Mouse (Mus musculus): Measurements from ENCODE around the gene Sae1. TPM values are rescaled to one million over a fixed set of nuclear protein-coding genes. Genes with fewer than 3 reads are reported as not detected.

The Sae1 gene
- polyA plus RNA-seq, 1 experiment from 2014 or later = 272 TPM

DNA sequence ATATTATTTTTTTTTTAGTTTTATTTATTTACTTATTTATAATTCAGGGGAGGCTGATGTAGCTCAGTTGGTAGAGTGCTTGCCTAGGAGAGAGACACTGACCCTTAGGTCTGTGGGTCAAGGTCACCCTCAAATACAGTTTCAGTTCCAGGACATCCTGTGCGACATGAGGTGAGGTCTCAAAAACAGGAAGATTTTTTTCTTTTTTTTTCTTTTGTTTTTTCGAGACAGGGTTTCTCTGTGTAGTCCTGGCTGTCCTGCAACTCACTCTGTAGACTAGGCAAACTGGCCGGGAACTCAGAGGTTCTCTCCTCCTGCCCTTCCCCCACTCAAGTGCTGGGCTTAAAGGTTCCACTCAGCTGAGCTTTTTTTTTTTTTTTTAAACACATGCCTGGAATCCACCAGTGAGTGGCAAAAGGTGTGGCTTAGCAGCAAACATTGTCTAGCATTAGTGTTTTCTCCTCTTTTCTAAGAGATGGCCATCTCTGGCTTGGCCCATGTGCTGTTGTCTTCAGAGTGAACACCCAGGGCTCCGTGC is 72.3 kb downstream of the Sae1 start:
- WGBS = 64% methylated on average over 4 of the region's 4 CpGs

DNA sequence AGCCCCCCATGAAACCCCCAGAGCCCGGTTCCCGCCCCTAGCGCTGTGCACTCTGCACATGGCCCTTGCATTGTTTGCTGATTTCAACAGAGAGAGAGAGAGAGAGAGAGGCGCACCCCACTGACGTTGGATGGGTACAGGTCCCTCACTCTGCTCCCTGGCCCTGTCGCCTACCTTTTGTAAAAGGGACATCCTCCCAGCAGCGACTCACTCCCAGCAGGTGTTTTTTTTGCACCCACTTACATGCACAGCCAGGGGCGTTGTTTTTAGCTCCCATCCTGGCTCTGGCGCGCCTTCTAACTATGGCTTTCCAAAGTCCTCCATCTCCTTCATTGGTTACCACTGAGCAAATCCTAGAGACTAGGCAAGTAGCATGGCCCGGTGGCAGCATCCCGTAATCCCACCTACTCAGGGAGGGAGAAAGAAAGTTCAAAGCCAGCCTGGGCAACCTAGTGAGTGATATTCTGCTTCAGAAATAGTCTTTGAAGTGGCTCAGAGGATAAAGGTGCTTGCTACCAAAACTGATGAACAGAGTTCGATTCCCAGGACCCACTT is 73.3 kb downstream of the Sae1 start:
- Histone ChIP-seq H3K9ac (ENCODE audit: low read depth, low read length) (peak overlapping the region; percentile 86), H3K4me3 (ENCODE audit: low read length) (peak overlapping the region; percentile 71), H3K27ac (ENCODE audit: low read depth, low read length) (peak overlapping the region; percentile 90), H3K4me2 (ENCODE audit: low read length) (peak overlapping the region; percentile 93), H3K27me3 (replicated peaks; ENCODE audit: control insufficient read depth, insufficient read depth, low read length) (no peaks in the 10 kb centered on the region), H3K4me1 (ENCODE audit: control insufficient read depth, insufficient read depth, low read depth, low read length) (peaks cover 31% of the 10 kb centered on the region), H3K36me3 (ENCODE audit: control insufficient read depth, insufficient read depth, low read length) (no peaks in the 10 kb centered on the region; the same call in 1 of the 2 replicates), H3K9me3 (ENCODE audit: control insufficient read depth, low read length) (no peaks in the 10 kb centered on the region)
- peak; percentile 29 for ATAC-seq
- WGBS = 8% methylated on average over 13 of the region's 13 CpGs

More for the DNA sequence above, 72.3 kb downstream of the Sae1 start:
- Histone ChIP-seq H3K4me2 (ENCODE audit: low read length) (no peak overlapping the region), H3K9me3 (ENCODE audit: control insufficient read depth, low read length) (no peaks in the 10 kb centered on the region), H3K36me3 (ENCODE audit: control insufficient read depth, insufficient read depth, low read length) (no peaks in the 10 kb centered on the region; the same call in 1 of the 2 replicates), H3K27ac (ENCODE audit: low read depth, low read length) (no peak overlapping the region), H3K4me3 (ENCODE audit: low read length) (no peak overlapping the region), H3K9ac (ENCODE audit: low read depth, low read length) (no peak overlapping the region), H3K27me3 (replicated peaks; ENCODE audit: control insufficient read depth, insufficient read depth, low read length) (no peaks in the 10 kb centered on the region), H3K4me1 (ENCODE audit: control insufficient read depth, insufficient read depth, low read depth, low read length) (peaks cover 28% of the 10 kb centered on the region)
- no peak for ATAC-seq

DNA sequence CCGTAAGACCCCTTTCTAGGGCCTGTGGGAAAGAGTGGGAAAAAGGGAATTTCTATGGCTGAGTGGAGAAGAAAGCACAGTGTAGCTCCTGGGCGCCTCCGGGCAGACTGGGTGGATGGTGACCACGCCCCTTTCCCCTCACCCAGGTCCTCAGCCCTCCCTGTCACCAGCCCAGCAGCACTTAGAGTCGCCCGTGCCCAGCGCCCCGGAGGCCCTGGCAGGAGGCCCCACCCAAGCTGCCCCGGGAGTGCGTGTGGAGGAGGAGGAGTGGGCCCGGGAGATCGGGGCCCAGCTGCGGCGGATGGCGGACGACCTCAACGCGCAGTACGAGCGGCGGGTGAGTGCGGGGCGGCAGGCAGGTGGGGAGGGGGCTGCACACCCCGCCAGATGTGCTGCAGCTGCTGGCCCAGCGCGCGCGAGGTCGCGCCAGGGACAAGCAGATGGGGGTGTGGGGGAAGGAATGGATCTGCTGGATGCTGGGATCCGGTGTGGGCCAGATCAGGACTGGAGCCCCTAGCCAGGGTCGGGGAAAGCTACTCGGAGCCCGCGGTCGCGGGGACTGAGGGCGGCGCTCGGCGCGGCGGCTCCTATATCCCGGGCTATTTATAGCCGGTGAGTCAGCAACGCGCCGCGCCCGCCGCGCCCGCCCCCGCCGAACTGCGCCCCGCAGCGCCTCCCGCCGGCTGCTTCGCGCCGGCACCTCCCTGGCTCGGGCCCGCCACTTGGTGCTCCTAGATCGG is 74.0 kb downstream of the Sae1 start:
- Histone ChIP-seq H3K4me2 (ENCODE audit: low read length) (peak overlapping the region; percentile 93), H3K27ac (ENCODE audit: low read depth, low read length) (peak overlapping the region; percentile 90), H3K4me3 (ENCODE audit: low read length) (peak overlapping the region; percentile 71), H3K9me3 (ENCODE audit: control insufficient read depth, low read length) (no peaks in the 10 kb centered on the region), H3K9ac (ENCODE audit: low read depth, low read length) (peak overlapping the region; percentile 86), H3K36me3 (ENCODE audit: control insufficient read depth, insufficient read depth, low read length) (no peaks in the 10 kb centered on the region; the same call in 1 of the 2 replicates), H3K4me1 (ENCODE audit: control insufficient read depth, insufficient read depth, low read depth, low read length) (peaks cover 37% of the 10 kb centered on the region), H3K27me3 (replicated peaks; ENCODE audit: control insufficient read depth, insufficient read depth, low read length) (no peaks in the 10 kb centered on the region)
- WGBS = 0% methylated on average over 31 of the region's 66 CpGs
- ATAC-seq = peak; percentile 66

DNA sequence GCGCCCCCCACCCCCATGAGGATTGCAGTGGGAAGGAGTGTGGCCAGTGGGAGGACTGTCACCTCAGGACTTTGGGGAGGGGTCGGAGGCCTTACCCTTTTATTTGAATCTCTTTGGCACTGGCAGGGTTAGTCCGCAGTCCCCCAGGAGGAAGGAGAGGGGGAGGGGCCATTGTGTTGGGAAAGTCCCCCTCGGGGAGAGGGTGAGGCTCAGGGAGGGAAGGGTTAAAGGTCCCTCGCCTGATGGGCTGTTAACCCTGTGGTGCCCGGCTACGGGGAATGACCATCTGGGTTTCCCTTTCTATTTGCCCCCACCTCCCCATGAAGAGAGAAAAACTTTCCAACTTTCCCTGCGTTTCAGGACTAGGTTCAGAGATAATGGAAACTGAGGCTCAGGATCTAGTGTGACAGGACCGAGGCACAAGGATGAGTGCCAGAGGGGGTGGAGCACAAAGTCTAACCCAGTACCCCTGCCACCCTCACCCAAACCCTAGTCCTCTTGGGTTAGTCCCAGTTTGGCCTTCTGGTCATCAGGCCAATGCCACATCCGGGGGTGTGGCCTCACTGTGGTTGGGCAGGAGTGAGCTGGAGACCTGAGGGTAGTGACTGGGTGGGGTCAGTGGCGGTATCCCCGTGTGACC is 74.8 kb downstream of the Sae1 start:
- peaks cover 38% of the 10 kb centered on the region for H3K4me1 ChIP-seq (ENCODE audit: control insufficient read depth, insufficient read depth, low read depth, low read length)
- no peak for ATAC-seq
- H3K9ac ChIP-seq (ENCODE audit: low read depth, low read length) = peak overlapping the region; percentile 92
- H3K27ac ChIP-seq (ENCODE audit: low read depth, low read length) = peak overlapping the region; percentile 90
- under 1% methylated on average over 12 of the region's 12 CpGs for WGBS
- H3K36me3 ChIP-seq (ENCODE audit: control insufficient read depth, insufficient read depth, low read length) = no peaks in the 10 kb centered on the region; the same call in 1 of the 2 replicates
- no peaks in the 10 kb centered on the region for H3K9me3 ChIP-seq (ENCODE audit: control insufficient read depth, low read length)
- peak overlapping the region; percentile 93 for H3K4me2 ChIP-seq (ENCODE audit: low read length)
- H3K4me3 ChIP-seq (ENCODE audit: low read length) = peak overlapping the region; percentile 71
- H3K27me3 ChIP-seq (replicated peaks; ENCODE audit: control insufficient read depth, insufficient read depth, low read length) = no peaks in the 10 kb centered on the region

DNA sequence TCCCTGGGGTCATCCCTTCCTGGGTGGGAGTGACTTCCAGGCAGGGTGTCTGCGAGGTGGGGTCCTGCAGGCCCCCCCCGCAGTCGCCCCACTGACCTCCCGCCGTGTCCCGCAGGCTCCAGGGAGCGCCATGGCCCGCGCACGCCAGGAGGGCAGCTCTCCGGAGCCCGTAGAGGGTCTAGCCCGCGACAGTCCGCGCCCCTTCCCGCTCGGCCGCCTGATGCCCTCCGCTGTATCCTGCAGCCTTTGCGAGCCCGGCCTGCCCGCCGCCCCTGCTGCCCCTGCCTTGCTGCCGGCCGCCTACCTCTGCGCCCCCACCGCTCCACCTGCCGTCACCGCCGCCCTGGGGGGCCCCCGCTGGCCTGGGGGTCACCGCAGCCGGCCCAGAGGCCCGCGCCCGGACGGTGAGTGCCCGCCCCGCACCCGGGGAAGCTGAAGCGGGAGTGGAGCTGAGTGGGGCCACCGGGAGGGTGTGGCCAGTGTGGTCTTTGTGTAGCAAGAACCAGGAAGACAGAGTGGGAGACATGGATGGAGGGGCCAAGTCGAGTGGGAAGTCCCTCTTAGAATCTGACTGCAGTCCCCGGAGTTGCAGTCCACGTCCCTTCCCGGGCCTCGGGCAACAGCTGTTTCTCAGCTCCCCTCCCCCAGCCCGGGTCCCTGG is 75.5 kb downstream of the Sae1 start:
- no peaks in the 10 kb centered on the region for H3K9me3 ChIP-seq (ENCODE audit: control insufficient read depth, low read length)
- WGBS = under 1% methylated on average over 42 of the region's 49 CpGs
- H3K4me1 ChIP-seq (ENCODE audit: control insufficient read depth, insufficient read depth, low read depth, low read length) = peaks cover 38% of the 10 kb centered on the region
- ATAC-seq = no peak
- peak overlapping the region; percentile 92 for H3K9ac ChIP-seq (ENCODE audit: low read depth, low read length)
- H3K4me3 ChIP-seq (ENCODE audit: low read length) = peak overlapping the region; percentile 71
- peak overlapping the region; percentile 93 for H3K4me2 ChIP-seq (ENCODE audit: low read length)
- peak overlapping the region; percentile 90 for H3K27ac ChIP-seq (ENCODE audit: low read depth, low read length)
- H3K27me3 ChIP-seq (replicated peaks; ENCODE audit: control insufficient read depth, insufficient read depth, low read length) = no peaks in the 10 kb centered on the region
- H3K36me3 ChIP-seq (ENCODE audit: control insufficient read depth, insufficient read depth, low read length) = no peaks in the 10 kb centered on the region

DNA sequence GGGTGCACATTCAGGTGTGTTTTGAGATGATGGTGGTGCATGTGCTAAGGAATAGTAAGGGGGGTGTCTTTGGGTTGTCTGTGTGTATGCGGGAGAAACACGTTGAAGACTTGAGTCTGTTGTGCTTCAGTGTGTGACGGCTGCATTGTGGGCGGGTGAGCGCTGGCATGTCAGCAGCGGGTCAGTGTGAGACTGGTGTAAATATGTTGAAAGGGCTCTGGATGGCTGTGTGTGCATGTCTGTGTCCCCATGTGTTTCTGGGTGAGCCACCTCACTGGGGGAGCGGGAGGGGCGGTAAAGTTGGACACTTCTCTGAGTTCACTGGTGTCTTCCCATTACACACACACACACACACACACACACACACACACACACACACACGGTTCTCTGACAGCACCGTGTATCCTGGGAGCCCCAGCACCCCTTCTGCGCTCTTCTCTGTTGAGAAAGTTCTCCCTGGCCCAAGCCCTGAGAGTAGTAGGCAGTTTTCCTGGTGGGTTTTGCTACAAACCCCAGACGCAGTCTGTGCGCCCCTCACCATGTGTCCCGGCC is 76.1 kb downstream of the Sae1 start:
- Histone ChIP-seq H3K27ac (ENCODE audit: low read depth, low read length) (peak overlapping the region; percentile 90), H3K4me2 (ENCODE audit: low read length) (peak overlapping the region; percentile 93), H3K9me3 (ENCODE audit: control insufficient read depth, low read length) (no peaks in the 10 kb centered on the region), H3K27me3 (replicated peaks; ENCODE audit: control insufficient read depth, insufficient read depth, low read length) (no peaks in the 10 kb centered on the region), H3K9ac (ENCODE audit: low read depth, low read length) (peak overlapping the region; percentile 92), H3K36me3 (ENCODE audit: control insufficient read depth, insufficient read depth, low read length) (no peaks in the 10 kb centered on the region), H3K4me1 (ENCODE audit: control insufficient read depth, insufficient read depth, low read depth, low read length) (peaks cover 38% of the 10 kb centered on the region), H3K4me3 (ENCODE audit: low read length) (peak overlapping the region; percentile 71)
- WGBS = 1% methylated on average over 14 of the region's 14 CpGs
- no peak for ATAC-seq

DNA sequence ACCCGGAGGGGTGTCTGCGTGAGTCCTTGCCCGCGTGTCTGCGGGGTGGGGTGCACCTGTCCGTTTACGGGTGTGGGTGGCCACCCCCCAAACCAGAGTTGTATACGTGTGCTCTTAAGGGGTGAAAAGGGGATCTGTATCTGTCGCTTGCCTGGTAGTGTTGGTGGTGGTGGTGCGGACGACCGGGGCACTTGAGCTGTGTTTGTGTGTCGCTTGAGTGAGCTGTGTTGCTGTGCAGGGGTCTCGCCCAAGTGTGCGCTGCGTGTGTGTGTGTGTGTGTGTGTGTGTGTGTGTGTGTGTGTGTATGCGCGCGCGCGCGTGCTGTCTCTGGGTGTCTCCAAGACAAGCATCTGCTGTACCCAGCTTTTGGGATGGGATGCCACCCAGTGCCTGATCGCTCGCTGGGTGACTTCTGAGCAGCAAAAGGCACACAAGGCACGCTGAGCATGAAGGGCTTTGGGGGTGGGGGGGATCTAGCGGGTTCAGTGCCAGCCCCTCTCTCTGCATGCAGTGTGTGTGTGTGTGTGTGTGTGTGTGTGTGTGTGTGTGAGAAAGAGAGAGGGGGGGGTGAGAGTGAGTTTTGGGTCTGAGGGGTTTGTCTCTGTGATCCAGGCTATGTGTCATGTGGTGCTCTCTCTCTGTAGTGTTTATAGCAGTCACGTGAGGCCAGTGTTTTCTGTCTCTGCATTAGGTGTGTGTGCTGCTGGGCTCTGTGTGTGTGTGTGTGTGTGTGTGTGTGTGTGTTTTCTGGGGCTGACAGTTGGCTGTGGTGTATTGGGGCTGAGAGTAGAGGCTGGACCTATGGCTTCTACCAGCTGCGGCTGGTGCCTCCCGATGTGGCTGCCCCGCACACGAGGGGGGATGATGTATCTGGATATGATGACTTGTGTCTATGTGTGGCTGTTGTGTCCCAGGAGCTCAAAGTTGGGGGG is 76.8 kb downstream of the Sae1 start:
- 0% methylated on average over 26 of the region's 31 CpGs for WGBS

DNA sequence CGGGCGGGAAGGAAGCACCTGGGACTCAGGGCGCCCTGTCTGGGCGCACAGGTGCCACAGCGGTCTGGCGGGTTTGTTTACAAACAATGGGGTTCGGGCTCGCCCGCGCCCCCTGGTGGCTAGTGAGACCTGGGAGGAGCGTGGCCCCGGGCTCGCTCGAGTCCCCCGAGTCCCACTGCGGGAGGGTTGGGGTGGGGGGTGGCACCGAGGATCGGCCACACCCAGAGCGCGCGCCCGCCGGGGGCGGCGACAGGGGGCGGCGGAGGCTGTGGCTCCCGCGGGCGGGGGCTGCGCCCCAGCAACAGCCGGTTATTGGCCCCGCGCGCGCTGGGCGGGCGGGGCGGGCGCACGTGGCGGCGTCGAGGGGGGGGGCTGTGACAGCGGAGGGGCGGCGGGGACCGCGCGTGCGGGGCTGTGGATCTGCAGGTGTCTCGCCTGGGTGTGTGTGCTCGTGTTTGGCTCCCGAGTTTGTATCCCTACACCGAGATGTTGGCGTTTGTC is 77.5 kb downstream of the Sae1 start:
- peak; percentile 4 for ATAC-seq

More for the DNA sequence above, 76.8 kb downstream of the Sae1 start:
- H3K9ac ChIP-seq (ENCODE audit: low read depth, low read length) = peak overlapping the region; percentile 92
- H3K4me3 ChIP-seq (ENCODE audit: low read length) = peak overlapping the region; percentile 71
- H3K36me3 ChIP-seq (ENCODE audit: control insufficient read depth, insufficient read depth, low read length) = no peaks in the 10 kb centered on the region
- no peaks in the 10 kb centered on the region for H3K27me3 ChIP-seq (replicated peaks; ENCODE audit: control insufficient read depth, insufficient read depth, low read length)
- peak; percentile 31 for ATAC-seq
- no peaks in the 10 kb centered on the region for H3K9me3 ChIP-seq (ENCODE audit: control insufficient read depth, low read length)
- H3K27ac ChIP-seq (ENCODE audit: low read depth, low read length) = peak overlapping the region; percentile 76
- H3K4me1 ChIP-seq (ENCODE audit: control insufficient read depth, insufficient read depth, low read depth, low read length) = peaks cover 38% of the 10 kb centered on the region
- peak overlapping the region; percentile 93 for H3K4me2 ChIP-seq (ENCODE audit: low read length)

More for the DNA sequence above, 77.5 kb downstream of the Sae1 start:
- Histone ChIP-seq H3K4me2 (ENCODE audit: low read length) (peak overlapping the region; percentile 93), H3K9me3 (ENCODE audit: control insufficient read depth, low read length) (no peaks in the 10 kb centered on the region), H3K4me3 (ENCODE audit: low read length) (peak overlapping the region; percentile 71), H3K9ac (ENCODE audit: low read depth, low read length) (peak overlapping the region; percentile 92), H3K27me3 (replicated peaks; ENCODE audit: control insufficient read depth, insufficient read depth, low read length) (no peaks in the 10 kb centered on the region), H3K36me3 (ENCODE audit: control insufficient read depth, insufficient read depth, low read length) (no peaks in the 10 kb centered on the region), H3K4me1 (ENCODE audit: control insufficient read depth, insufficient read depth, low read depth, low read length) (peaks cover 38% of the 10 kb centered on the region), H3K27ac (ENCODE audit: low read depth, low read length) (peak overlapping the region; percentile 76)
- under 1% methylated on average over 50 of the region's 56 CpGs for WGBS

Data from hindbrain, embryonic 16.5 days (tissue).